Mouse (Mus musculus) kidney, adult 8-10 months (tissue): ENCODE data around the gene Cabcoco1.

Experiments used
- DNase-seq, 2 experiments: peaks; one replicate each; pipeline ENCODE4 v3.0.0; 2022

The Cabcoco1 gene

GRCm38 (mm10) chr10:68506242-68506641 is 35.5 kb downstream of the Cabcoco1 start:
- no peak for DNase-seq

- DNase-seq: no peak
These were observed 37.0 kb downstream of the Cabcoco1 start for GRCm38 (mm10) chr10:68504586-68505152.

- DNase-seq: no peak
These were observed 40.6 kb downstream of the Cabcoco1 start for GRCm38 (mm10) chr10:68501067-68501466.

GRCm38 (mm10) chr10:68495246-68495645 is 46.5 kb downstream of the Cabcoco1 start:
- DNase-seq: peak; percentile 47 to 63

GRCm38 (mm10) chr10:68491557-68491956 is 50.1 kb downstream of the Cabcoco1 start:
- DNase-seq: no peak

- no peak for DNase-seq
These were observed 50.9 kb downstream of the Cabcoco1 start for GRCm38 (mm10) chr10:68490781-68491180.

- DNase-seq: no peak
These were observed 68.9 kb downstream of the Cabcoco1 start for GRCm38 (mm10) chr10:68472799-68473198.

GRCm38 (mm10) chr10:68465737-68466327 is 75.9 kb downstream of the Cabcoco1 start:
- no peak for DNase-seq

GRCm38 (mm10) chr10:68464943-68465342 is 76.8 kb downstream of the Cabcoco1 start:
- peak; percentile 57 to 82 for DNase-seq

- DNase-seq: no peak
These were observed 81.9 kb downstream of the Cabcoco1 start for GRCm38 (mm10) chr10:68459784-68460183.

- DNase-seq: no peak
These were observed 84.7 kb downstream of the Cabcoco1 start for GRCm38 (mm10) chr10:68457019-68457418.

GRCm38 (mm10) chr10:68454541-68454940 is 87.2 kb downstream of the Cabcoco1 start:
- no peak for DNase-seq

- no peak for DNase-seq
These were observed 94.9 kb downstream of the Cabcoco1 start for GRCm38 (mm10) chr10:68446797-68447125.

- DNase-seq: peak; percentile 6 to 31
These were observed 95.6 kb downstream of the Cabcoco1 start for GRCm38 (mm10) chr10:68445876-68446796.

- no peak for DNase-seq
These were observed 96.4 kb downstream of the Cabcoco1 start for GRCm38 (mm10) chr10:68445244-68445811.

- DNase-seq: no peak
These were observed 97.2 kb downstream of the Cabcoco1 start for GRCm38 (mm10) chr10:68444361-68445114.

GRCm38 (mm10) chr10:68443132-68443531 is 98.6 kb downstream of the Cabcoco1 start:
- DNase-seq: no peak

GRCm38 (mm10) chr10:68442713-68443112 is 99.0 kb downstream of the Cabcoco1 start:
- no peak for DNase-seq

- no peak for DNase-seq
These were observed 99.6 kb downstream of the Cabcoco1 start for GRCm38 (mm10) chr10:68441931-68442662.

- DNase-seq: no peak
These were observed 101.2 kb downstream of the Cabcoco1 start for GRCm38 (mm10) chr10:68440515-68440914.

GRCm38 (mm10) chr10:68435754-68436153 is 105.9 kb downstream of the Cabcoco1 start:
- peak in 1 of 2 experiments; percentile 22 for DNase-seq

GRCm38 (mm10) chr10:68435001-68435560 is 106.6 kb downstream of the Cabcoco1 start:
- DNase-seq: no peak
